Mouse (Mus musculus) gastrocnemius, postnatal 36 days (tissue): Measurements from ENCODE around the gene Pgap3. TPM values are rescaled to one million over a fixed set of nuclear protein-coding genes. Genes with fewer than 3 reads are reported as not detected.
"Not testable (repeated sequence)": the region's sequence is repeated elsewhere in the genome, so short reads cannot be mapped to it uniquely, and the experiment has no call there.

Experiments used
- DNase-seq, 2 experiments: peaks; one replicate each; pipeline ENCODE4 v3.0.0; 2022
- intact Hi-C: fragments of 180-260 bp; cut with DNase I; formaldehyde crosslinking; loops from one replicate; pipeline ENCODE4 v1.15.1; 2025
- total RNA-seq, 2 experiments: library from RNA; stranded (reverse); gene quantifications; 2 replicates each; pipeline ENCODE4 v1.2.3; 2021

Gene Pgap3
- total RNA-seq, 2 experiments from 2014 or later, result 1.8 to 2.2 TPM

GRCm38 (mm10) chr11:98384721-98385637, 15.3 kb downstream of the Pgap3 start:
- peak; percentile 68 to 79 for DNase-seq
- intact Hi-C loops, result no loop called here

GRCm38 (mm10) chr11:98384216-98384615, 16.1 kb downstream of the Pgap3 start:
- no peak for DNase-seq

GRCm38 (mm10) chr11:98383261-98384030, 16.8 kb downstream of the Pgap3 start, which contains the start of gene Tcap:
TSS of gene Tcap (plus strand) at chr11:98383811.
- intact Hi-C loops, result no loop called here
- peak in 1 of 2 experiments; percentile 56 for DNase-seq

More at GRCm38 (mm10) chr11:98384216-98384615, 16.1 kb downstream of the Pgap3 start:
- intact Hi-C loops, result no loop called here

- intact Hi-C loops, DNase-seq: not testable (repeated sequence)
Measured at GRCm38 (mm10) chr11:98382405-98382804, 17.9 kb downstream of the Pgap3 start.

- intact Hi-C loops, result no loop called here
Measured at GRCm38 (mm10) chr11:98381651-98382050, 18.6 kb downstream of the Pgap3 start.

GRCm38 (mm10) chr11:98380106-98380505, 20.2 kb downstream of the Pgap3 start:
- intact Hi-C loops, result no loop called here
- DNase-seq, result no peak

More at GRCm38 (mm10) chr11:98381651-98382050, 18.6 kb downstream of the Pgap3 start:
- no peak for DNase-seq

GRCm38 (mm10) chr11:98379379-98379778, 20.9 kb downstream of the Pgap3 start:
- no peak for DNase-seq
- intact Hi-C loops, result no loop called here

GRCm38 (mm10) chr11:98377787-98378186, 22.5 kb downstream of the Pgap3 start:
- peak in 1 of 2 experiments; percentile 36 for DNase-seq
- intact Hi-C loops, result no loop called here

- intact Hi-C loops, result no loop called here
- DNase-seq, result no peak
Measured at GRCm38 (mm10) chr11:98376756-98377155, 23.5 kb downstream of the Pgap3 start.

- DNase-seq, result no peak
- intact Hi-C loops, result no loop called here
Measured at GRCm38 (mm10) chr11:98374266-98374665, 26.0 kb downstream of the Pgap3 start.

GRCm38 (mm10) chr11:98373244-98373643, 27.0 kb downstream of the Pgap3 start:
- intact Hi-C loops, result no loop called here
- no peak for DNase-seq

- intact Hi-C loops, result no loop called here
- peak in 1 of 2 experiments; percentile 57 for DNase-seq
Measured at GRCm38 (mm10) chr11:98372406-98372805, 27.9 kb downstream of the Pgap3 start.

- intact Hi-C loops, result loop anchor here (1.0 kb wide), 1 partner anchor 26 kb away; no protein-coding TSS in a partner anchor
- DNase-seq, result no peak
Measured at GRCm38 (mm10) chr11:98371556-98372240, 28.6 kb downstream of the Pgap3 start.

GRCm38 (mm10) chr11:98370588-98370987, 29.7 kb downstream of the Pgap3 start:
- intact Hi-C loops, result no loop called here
- DNase-seq, result no peak

GRCm38 (mm10) chr11:98369337-98369736, 31.0 kb downstream of the Pgap3 start:
- no peak for DNase-seq
- intact Hi-C loops, result no loop called here

GRCm38 (mm10) chr11:98367863-98368186, 32.5 kb downstream of the Pgap3 start:
- intact Hi-C loops, result no loop called here
- DNase-seq, result no peak

- intact Hi-C loops, result no loop called here
- DNase-seq, result no peak
Measured at GRCm38 (mm10) chr11:98367171-98367862, 33.0 kb downstream of the Pgap3 start.

GRCm38 (mm10) chr11:98366290-98366689, 34.0 kb downstream of the Pgap3 start:
- intact Hi-C loops, result no loop called here
- DNase-seq, result no peak

- no peak for DNase-seq
- intact Hi-C loops, result no loop called here
Measured at GRCm38 (mm10) chr11:98364410-98364809, 35.9 kb downstream of the Pgap3 start.

- intact Hi-C loops, result no loop called here
Measured at GRCm38 (mm10) chr11:98363817-98364216, 36.5 kb downstream of the Pgap3 start.

More at GRCm38 (mm10) chr11:98363817-98364216, 36.5 kb downstream of the Pgap3 start:
- DNase-seq, result no peak
